Mouse (Mus musculus) heart, embryonic 11.5 days (tissue): Measurements from ENCODE around the gene Tepp. TPM values are rescaled to one million over a fixed set of nuclear protein-coding genes. Genes with fewer than 3 reads are reported as not detected.
A peak's percentile ranks its signal among the peaks of the same experiment; 100 is the strongest.

ENCODE experiments used
- ATAC-seq: fragments of 200-750 bp; cut with Nextera tagmentation; replicated peaks from 2 replicates; pipeline ENCODE4 v1.8.0; 2017; ENCODE audit warnings: moderate library complexity; ENCODE audit not compliant: insufficient number of reproducible peaks, low FRiP score, low TSS enrichment
- H3K27ac ChIP-seq: fragments of 300-500 bp; sonication (generic); 2 replicates; pipeline ENCODE4 v1.5.1; 2014; ENCODE audit warnings: mild to moderate bottlenecking, low read depth, low read length
- H3K27me3 ChIP-seq: fragments of 300-500 bp; sonication (generic); 2 replicates; pipeline ENCODE4 v1.6.1; 2014; ENCODE audit warnings: mild to moderate bottlenecking, low read length, mixed read lengths; ENCODE audit not compliant: control insufficient read depth, insufficient read depth
- H3K36me3 ChIP-seq: fragments of 300-500 bp; sonication (generic); 2 replicates; pipeline ENCODE4 v1.6.1; 2014; ENCODE audit warnings: mild to moderate bottlenecking, low read length, moderate library complexity, mixed read lengths; ENCODE audit not compliant: control insufficient read depth, insufficient read depth
- H3K4me1 ChIP-seq: fragments of 300-500 bp; sonication (generic); 2 replicates; pipeline ENCODE4 v1.6.1; 2014; ENCODE audit warnings: low read length; ENCODE audit not compliant: control insufficient read depth, insufficient read depth
- H3K4me2 ChIP-seq: fragments of 300-500 bp; sonication (generic); 2 replicates; pipeline ENCODE4 v1.6.1; 2014; ENCODE audit warnings: mild to moderate bottlenecking, moderate library complexity
- H3K4me3 ChIP-seq: fragments of 300-500 bp; sonication (generic); 2 replicates; pipeline ENCODE4 v1.5.1; 2014; ENCODE audit warnings: low read depth, low read length
- H3K9ac ChIP-seq: fragments of 300-500 bp; sonication (generic); 2 replicates; pipeline ENCODE4 v1.6.1; 2014; ENCODE audit warnings: mild to moderate bottlenecking, low read depth, low read length, moderate library complexity
- H3K9me3 ChIP-seq: fragments of 300-500 bp; sonication (generic); replicated peaks from 2 replicates; pipeline ENCODE4 v1.6.1; 2016; ENCODE audit warnings: low read length; ENCODE audit not compliant: control insufficient read depth
- WGBS: fragments of 180-500 bp; shearing (Covaris S2); extraction: QIAGEN DNeasy Blood & Tissue Kit; methylation state at CpG from one replicate; pipeline ENCODE4 v1.1.7; 2014; ENCODE audit not compliant: insufficient replicate concordance; 5-methylcytosine and 5-hydroxymethylcytosine counted together
- polyA plus RNA-seq: library from polyadenylated mRNA; unstranded; fragments of >200 nt; fragmentation: Nextera tagmentation; extraction: Ambion mirVana; gene quantifications from 2 replicates; pipeline ENCODE4 v1.2.1, GENCODE M21; 2014

The Tepp gene
- polyA plus RNA-seq, 1 experiment from 2014 or later = not detected

GRCm38 (mm10) chr8:95351461-95351860 is 41.1 kb downstream of the Tepp start:
- peaks cover 44% of the 10 kb centered on the region for H3K4me1 ChIP-seq
- H3K4me3 ChIP-seq = peak overlapping the region; percentile 92
- H3K27me3 ChIP-seq = no peaks in the 10 kb centered on the region; the same call in 1 of the 2 replicates
- no peaks in the 10 kb centered on the region; the same call in 1 of the 2 replicates for H3K36me3 ChIP-seq
- 3% methylated on average over 15 of the region's 15 CpGs for WGBS
- peak overlapping the region; percentile 99 for H3K9ac ChIP-seq
- no peaks in the 10 kb centered on the region for H3K9me3 ChIP-seq
- ATAC-seq = no peak
- peak overlapping the region; percentile 91 for H3K27ac ChIP-seq
- peak overlapping the region; percentile 85 for H3K4me2 ChIP-seq

GRCm38 (mm10) chr8:95352151-95352870 is 41.9 kb downstream of the Tepp start, which contains the start of gene Mmp15:
Mmp15 (plus strand) TSS chr8:95352268.
- Histone ChIP-seq H3K27ac (peak within 1 kb of the TSS; percentile 91), H3K4me3 (peak within 1 kb of the TSS; percentile 92), H3K27me3 (no peaks in the 10 kb centered on the region; the same call in 1 of the 2 replicates), H3K4me2 (peak within 1 kb of the TSS; percentile 85), H3K9ac (peak within 1 kb of the TSS; percentile 99), H3K36me3 (no peaks in the 10 kb centered on the region), H3K9me3 (no peaks in the 10 kb centered on the region), H3K4me1 (peaks cover 46% of the 10 kb centered on the region)
- ATAC-seq = peak; percentile 68
- WGBS = under 1% methylated on average over 68 of the region's 80 CpGs

GRCm38 (mm10) chr8:95352871-95353866 is 42.8 kb downstream of the Tepp start:
- H3K9ac ChIP-seq = peak overlapping the region; percentile 99
- no peaks in the 10 kb centered on the region for H3K9me3 ChIP-seq
- peak overlapping the region; percentile 85 for H3K4me2 ChIP-seq
- H3K4me1 ChIP-seq = peaks cover 53% of the 10 kb centered on the region
- WGBS = 1% methylated on average over 58 of the region's 62 CpGs
- H3K36me3 ChIP-seq = no peaks in the 10 kb centered on the region
- H3K27ac ChIP-seq = peak overlapping the region; percentile 91
- peak; percentile 12; the same call in 1 of the 2 replicates for ATAC-seq
- peak overlapping the region; percentile 92 for H3K4me3 ChIP-seq
- no peaks in the 10 kb centered on the region; the same call in 1 of the 2 replicates for H3K27me3 ChIP-seq

GRCm38 (mm10) chr8:95354606-95355005 is 44.2 kb downstream of the Tepp start:
- no peaks in the 10 kb centered on the region for H3K36me3 ChIP-seq
- H3K4me1 ChIP-seq = peaks cover 63% of the 10 kb centered on the region
- no peak for ATAC-seq
- no peaks in the 10 kb centered on the region for H3K9me3 ChIP-seq
- H3K4me3 ChIP-seq = peak overlapping the region; percentile 92
- H3K4me2 ChIP-seq = peak overlapping the region; percentile 85
- WGBS = 68% methylated on average over 2 of the region's 2 CpGs
- no peak overlapping the region for H3K27ac ChIP-seq
- H3K27me3 ChIP-seq = no peaks in the 10 kb centered on the region; the same call in 1 of the 2 replicates
- peak overlapping the region; percentile 99; the same call in 1 of the 2 replicates for H3K9ac ChIP-seq

GRCm38 (mm10) chr8:95358550-95359411 is 48.4 kb downstream of the Tepp start:
- Histone ChIP-seq H3K36me3 (no peaks in the 10 kb centered on the region), H3K4me1 (peaks cover 87% of the 10 kb centered on the region), H3K27me3 (no peaks in the 10 kb centered on the region), H3K4me2 (peak overlapping the region; percentile 52), H3K27ac (peak overlapping the region; percentile 95), H3K9ac (peak overlapping the region; percentile 34; the same call in 1 of the 2 replicates), H3K9me3 (no peaks in the 10 kb centered on the region), H3K4me3 (no peak overlapping the region)
- peak; percentile 35 for ATAC-seq
- 18% methylated on average over 6 of the region's 8 CpGs for WGBS

- H3K4me1 ChIP-seq = peaks cover 77% of the 10 kb centered on the region
- WGBS = 13% methylated on average over 7 of the region's 7 CpGs
- no peaks in the 10 kb centered on the region for H3K36me3 ChIP-seq
- H3K27ac ChIP-seq = peak overlapping the region; percentile 95
- H3K9ac ChIP-seq = peak overlapping the region; percentile 58
- no peaks in the 10 kb centered on the region for H3K27me3 ChIP-seq
- H3K9me3 ChIP-seq = no peaks in the 10 kb centered on the region
- H3K4me3 ChIP-seq = peak overlapping the region; percentile 22
- peak overlapping the region; percentile 52 for H3K4me2 ChIP-seq
- ATAC-seq = peak; percentile 53; the same call in 1 of the 2 replicates
Observed at GRCm38 (mm10) chr8:95360181-95361015, 50.0 kb downstream of the Tepp start.

- no peaks in the 10 kb centered on the region for H3K9me3 ChIP-seq
- H3K4me2 ChIP-seq = peak overlapping the region; percentile 52
- no peaks in the 10 kb centered on the region for H3K36me3 ChIP-seq
- WGBS = 29% methylated on average over 3 of the region's 3 CpGs
- H3K4me1 ChIP-seq = peaks cover 78% of the 10 kb centered on the region
- H3K27ac ChIP-seq = peak overlapping the region; percentile 95
- H3K4me3 ChIP-seq = no peak overlapping the region
- no peaks in the 10 kb centered on the region for H3K27me3 ChIP-seq
- no peak overlapping the region for H3K9ac ChIP-seq
- ATAC-seq = no peak; the same call in 1 of the 2 replicates
Observed at GRCm38 (mm10) chr8:95361016-95361341, 50.6 kb downstream of the Tepp start.
